ENCODE assay signal across 16 mouse cellular contexts in the genomic region with DNA sequence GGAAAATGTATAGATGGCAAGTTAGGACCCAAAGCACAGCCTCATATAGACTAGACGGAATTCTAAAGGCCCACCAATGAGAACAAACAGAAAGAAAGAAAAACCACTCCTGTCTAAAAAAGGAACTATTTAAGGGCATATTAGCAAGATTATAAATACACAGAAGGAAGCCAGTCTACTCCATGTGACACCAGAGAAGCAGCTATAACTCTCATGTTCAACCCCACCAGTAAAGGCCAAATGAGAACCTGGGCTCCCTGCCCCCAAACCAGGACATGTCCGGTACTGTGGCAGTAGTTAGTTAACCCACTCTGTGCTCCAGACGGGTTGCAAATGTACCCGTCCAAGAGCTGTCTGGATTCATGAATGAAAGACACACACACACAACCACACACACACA. TPM values are rescaled to one million over a fixed set of nuclear protein-coding genes. Genes with fewer than 3 reads are reported as not detected.
A peak's percentile ranks its signal among the peaks of the same experiment; 100 is the strongest.
DNase-seq lines count a peak whose midpoint lies in the region; ATAC-seq and TF ChIP-seq lines count a peak whose summit lies in the region.
"Had no signal": no experiment of that assay in that cellular context is flagged by ENCODE, and none has a peak within 500 bp of the region (broad histone marks: within the 10 kb centered on the region; RNA-seq: fewer than 3 reads in every experiment).

No protein-coding gene starts in this region.

- no peak overlapping the region for H3K9ac ChIP-seq in MEL (ENCODE audit: control insufficient read depth, low read depth, low read length, poor library complexity, severe bottlenecking)
- H3K9ac ChIP-seq: embryonic facial prominence, embryonic 13.5 days; heart, embryonic 12.5 days; hindbrain, embryonic 15.5 days had no signal

- H3K36me3 ChIP-seq in MEL (ENCODE audit: control insufficient read depth in 1 of 2, insufficient read depth in 2 of 2, low read length in 2 of 2) = peaks cover 0 to 2% of the 10 kb centered on the region in 2 experiments; a peak in 1 of 4 replicates
- H3K36me3 ChIP-seq: embryonic facial prominence, embryonic 13.5 days; heart, embryonic 12.5 days; hindbrain, embryonic 15.5 days had no signal

- ATAC-seq in hematopoietic stem cell, adult 5-6 weeks (replicated peaks in 1 of 2; ENCODE audit: insufficient read depth in 1 of 2, low FRiP score in 2 of 2, low TSS enrichment in 1 of 2, low read depth in 1 of 2, poor library complexity in 2 of 2, severe bottlenecking in 2 of 2) = peak; percentile 40 to 57; a peak in 1 of 4 replicates
- ATAC-seq: forebrain, embryonic 14.5 days; intestine, embryonic 16.5 days had no signal

- TF ChIP-seq RAD21 in MEL (IDR thresholded peaks at IDR 0.05; ENCODE audit: low read depth, low read length) = no peak

- H3K9me3 ChIP-seq in MEL (replicated peaks; ENCODE audit: insufficient read depth, low read length) = no peaks in the 10 kb centered on the region
- H3K9me3 ChIP-seq: embryonic facial prominence, embryonic 13.5 days; hindbrain, embryonic 15.5 days had no signal

- peak; percentile 42 for DNase-seq in MEL (ENCODE audit: low read depth, low spot score)
- no peak for DNase-seq in adrenal gland, postnatal 4 days (ENCODE audit: low spot score in 2 of 2)
- no peak for DNase-seq in heart, adult 18-20 months
- DNase-seq in retina, postnatal 1 day = no peak
- DNase-seq: adrenal gland, adult 8-10 months; cerebellum, adult 2 months; cerebellum, postnatal 14 days; gastrocnemius, postnatal 36 days; heart, adult 2 months had no signal

- TF ChIP-seq CTCF in MEL (IDR thresholded peaks at IDR 0.05 in 2 of 3, conservative IDR thresholded peaks at IDR 0.05 in 1 of 3; ENCODE audit: control insufficient read depth in 1 of 3, insufficient read depth in 1 of 3, low read depth in 2 of 3, low read length in 3 of 3, poor library complexity in 1 of 3, severe bottlenecking in 1 of 3) = no peak

- no peaks in the 10 kb centered on the region for H3K27me3 ChIP-seq in MEL (ENCODE audit: control insufficient read depth in 1 of 2, insufficient read depth in 2 of 2, low read length in 2 of 2)
- H3K27me3 ChIP-seq: embryonic facial prominence, embryonic 13.5 days; heart, embryonic 12.5 days; hindbrain, embryonic 15.5 days had no signal

- H3K27ac ChIP-seq in MEL (ENCODE audit: control insufficient read depth, low read depth, low read length) = no peak overlapping the region; the same call in 1 of the 2 replicates
- peak overlapping the region; percentile 83 for H3K27ac ChIP-seq in brown adipose tissue, adult 24 weeks (replicated peaks; ENCODE audit: low read depth, low read length)
- H3K27ac ChIP-seq: embryonic facial prominence, embryonic 13.5 days; hindbrain, embryonic 15.5 days had no signal

- peaks cover 2 to 7% of the 10 kb centered on the region in 2 experiments; a peak in 3 of 4 replicates for H3K4me1 ChIP-seq in MEL (ENCODE audit: control insufficient read depth in 1 of 2, insufficient read depth in 2 of 2, low read length in 2 of 2)
- peaks cover 2% of the 10 kb centered on the region; the same call in 1 of the 2 replicates for H3K4me1 ChIP-seq in brown adipose tissue, adult 24 weeks (ENCODE audit: control insufficient read depth, insufficient read depth, insufficient read length, low read length)
- H3K4me1 ChIP-seq: embryonic facial prominence, embryonic 13.5 days; heart, embryonic 12.5 days; hindbrain, embryonic 15.5 days had no signal

- H3K79me2 ChIP-seq in MEL (ENCODE audit: control insufficient read depth, insufficient read depth, low read length, poor library complexity) = no peaks in the 10 kb centered on the region

- TF ChIP-seq POLR2A in MEL (IDR thresholded peaks at IDR 0.05; ENCODE audit: control insufficient read depth in 1 of 2, insufficient read depth in 1 of 2, low read depth in 1 of 2, low read length in 2 of 2, poor library complexity in 1 of 2) = no peak

- no peak overlapping the region for H3K4me3 ChIP-seq in MEL (ENCODE audit: control insufficient read depth in 1 of 2, insufficient read depth in 1 of 2, low read depth in 2 of 2, low read length in 2 of 2)
- H3K4me3 ChIP-seq in brown adipose tissue, adult 24 weeks (ENCODE audit: insufficient read depth, low read depth, low read length) = no peak overlapping the region
- H3K4me3 ChIP-seq: embryonic facial prominence, embryonic 13.5 days; heart, adult 2 months; heart, embryonic 12.5 days; hindbrain, embryonic 15.5 days had no signal

- no peak for TF ChIP-seq EP300 in MEL (IDR thresholded peaks at IDR 0.05; ENCODE audit: low read depth in 1 of 2, low read length in 2 of 2)

TF ChIP-seq in MEL, 35 proteins besides CTCF, POLR2A, EP300 and RAD21:
- no peak for TF ChIP-seq CHD2 (IDR thresholded peaks at IDR 0.05; ENCODE audit: low read length)
- TF ChIP-seq USF1 (IDR thresholded peaks at IDR 0.05; ENCODE audit: low read depth, low read length) = peak; percentile 51; the same call in 1 of the 2 replicates
- TF ChIP-seq TBP (IDR thresholded peaks at IDR 0.05; ENCODE audit: low read depth, low read length) = no peak
- TF ChIP-seq CHD1 (IDR thresholded peaks at IDR 0.05; ENCODE audit: low read depth, low read length) = no peak
- TF ChIP-seq MXI1 (IDR thresholded peaks at IDR 0.05; ENCODE audit: low read depth, low read length) = peak; percentile 42; the same call in 1 of the 2 replicates
- no peak for TF ChIP-seq SIN3A (IDR thresholded peaks at IDR 0.05; ENCODE audit: low read length)
- 0 out of 2 replicates have a peak, but pooled peaks have one; percentile 17 for TF ChIP-seq MYC (IDR thresholded peaks at IDR 0.05; ENCODE audit: low read depth, low read length)
- TF ChIP-seq MAX (IDR thresholded peaks at IDR 0.05; ENCODE audit: low read length) = no peak
- no peak for TF ChIP-seq UBTF (IDR thresholded peaks at IDR 0.05; ENCODE audit: borderline replicate concordance, insufficient read depth, low read depth, low read length)

RNA-seq across cellular contexts. Expression of a gene that starts 14.4 kb away (rescaled TPM):
- total RNA-seq in MEL (2012; rRNA removed) = 2.0 and 3.2 TPM in 2 replicates
- polyA plus RNA-seq in MEL (2012; ENCODE audit: insufficient read depth in 1 of 2, insufficient read length in 2 of 2, low read depth in 1 of 2, low replicate concordance in 2 of 2, missing spikeins in 1 of 2) = 1 to 10 TPM in 1 of 2 experiments, not detected in 1; 2.7 TPM
- polyA plus RNA-seq in brown adipose tissue, adult 24 weeks (2012; ENCODE audit: insufficient read depth, insufficient read length, missing spikeins) = 1.3 and 2.8 TPM in 2 replicates
- 0.81 and 3.4 TPM in 2 replicates for total RNA-seq in hematopoietic stem cell, adult 5-6 weeks (2017)
- 1 to 10 TPM; 7.3 TPM for total RNA-seq in adrenal gland, postnatal 4 days (2021)
- 1 to 10 TPM in 1 of 2 experiments, under 1 TPM in 1; 0.57 to 1.5 TPM for total RNA-seq in heart, adult 18-20 months (2021)
